Mouse (Mus musculus) testis, postnatal 10 days (tissue): ENCODE measurements at regions not wholly inside any gene's neighbourhood (a gene's known extent, or its start where the extent isn't known, plus 50 kb on each side); places are given as distances from the start of the nearest gene placed in this dataset.

Source experiments
- DNase-seq: peaks from one replicate; pipeline ENCODE4 v3.0.0; 2021; ENCODE audit warnings: low spot score

DNA sequence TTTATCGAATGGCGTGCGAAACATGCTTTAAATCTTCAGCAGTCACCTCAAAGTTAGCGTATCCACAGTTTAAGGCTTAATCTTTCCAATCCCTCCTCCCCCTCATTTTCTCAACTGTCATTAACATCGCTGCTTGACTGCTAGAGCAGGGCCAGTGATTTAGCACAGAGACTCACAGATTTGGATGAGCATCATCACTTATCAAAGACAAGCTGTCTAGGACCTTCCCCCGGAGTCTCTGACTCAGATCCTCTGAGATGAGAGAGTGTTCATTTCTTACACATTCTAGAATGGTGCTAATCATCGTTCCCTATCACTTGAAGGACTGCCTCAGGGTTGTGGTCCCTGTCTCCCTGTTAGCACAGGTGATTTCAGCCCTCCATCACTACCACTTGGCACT lies 112.1 kb upstream of the Tmem132c start:
- DNase-seq: no peak

DNA sequence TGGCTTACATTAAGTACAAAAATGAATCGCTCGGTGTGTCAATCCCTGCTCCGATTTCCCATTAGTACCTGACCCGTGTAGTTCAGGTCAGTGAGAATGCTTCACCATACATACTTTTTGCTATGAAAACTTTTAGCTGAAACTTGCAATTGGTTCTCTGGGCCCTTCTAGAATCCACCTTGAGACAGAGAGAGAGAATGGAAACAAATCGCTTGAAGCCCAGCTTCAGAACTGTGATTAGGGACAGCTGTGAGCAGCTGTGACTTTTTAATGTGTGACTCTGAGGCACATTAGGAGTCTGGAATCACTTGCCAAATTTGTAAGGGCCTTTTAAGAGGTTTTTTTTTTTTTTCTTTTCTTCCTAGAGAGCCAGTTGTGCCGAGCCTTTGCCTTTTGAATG lies 107.2 kb upstream of the Tmem132c start:
- no peak for DNase-seq

GRCm38 (mm10) chr5:127140651-127141050 lies 101.0 kb upstream of the Tmem132c start:
- DNase-seq: no peak

- DNase-seq: peak; percentile 46
Observed at GRCm38 (mm10) chr5:127160292-127160691, 81.3 kb upstream of the Tmem132c start.

GRCm38 (mm10) chr5:127163376-127163775 lies 78.2 kb upstream of the Tmem132c start:
- no peak for DNase-seq

- DNase-seq: no peak
Observed at GRCm38 (mm10) chr5:127189021-127189420, 52.6 kb upstream of the Tmem132c start.
